Mouse (Mus musculus) testis, postnatal 10 days (tissue): ENCODE measurements at regions not wholly inside any gene's neighbourhood (a gene's known extent, or its start where the extent isn't known, plus 50 kb on each side); places are given as distances from the start of the nearest gene placed in this dataset.
"Not testable (repeated sequence)": the region's sequence is repeated elsewhere in the genome, so short reads cannot be mapped to it uniquely, and the experiment has no call there.

ENCODE experiments used
- DNase-seq: peaks from one replicate; pipeline ENCODE4 v3.0.0; 2021; ENCODE audit warnings: low spot score

DNA sequence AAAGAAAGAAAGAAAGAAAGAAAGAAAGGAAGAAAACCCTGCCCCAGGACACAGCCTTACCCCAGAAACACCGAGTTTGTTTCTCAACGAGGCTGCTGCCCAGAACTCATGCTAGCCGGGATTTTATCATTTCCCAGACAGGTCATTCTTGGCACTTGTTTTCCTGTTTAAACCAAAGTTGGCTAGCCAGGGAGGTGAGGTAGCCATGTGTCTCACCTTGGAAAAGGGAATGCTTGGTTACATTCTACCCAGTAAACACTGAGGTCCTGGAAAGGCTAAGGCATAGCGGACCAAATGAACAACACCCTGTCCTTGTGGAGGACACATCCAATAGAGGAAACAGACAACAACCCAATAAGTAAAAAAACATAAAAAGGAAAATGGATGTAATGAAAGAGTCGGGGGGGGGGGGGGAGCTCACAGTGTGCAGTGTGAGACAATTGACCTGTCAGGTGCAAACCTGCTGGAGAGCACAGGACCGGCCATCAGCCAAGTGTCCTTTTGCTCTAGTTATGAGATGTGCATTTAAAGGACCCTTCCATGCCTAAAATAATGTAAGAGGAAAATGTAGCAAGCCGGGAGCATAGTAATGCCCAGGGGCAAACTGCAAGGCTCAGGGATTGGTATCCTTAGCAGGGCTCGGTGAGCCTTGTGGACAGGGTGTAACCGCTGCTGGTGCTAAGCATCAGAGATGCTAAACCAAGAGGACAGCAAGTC, 78.2 kb upstream of the Fzd7 start:
- DNase-seq: no peak

GRCm38 (mm10) chr1:59405370-59405769, 76.9 kb upstream of the Fzd7 start:
- DNase-seq: no peak

DNA sequence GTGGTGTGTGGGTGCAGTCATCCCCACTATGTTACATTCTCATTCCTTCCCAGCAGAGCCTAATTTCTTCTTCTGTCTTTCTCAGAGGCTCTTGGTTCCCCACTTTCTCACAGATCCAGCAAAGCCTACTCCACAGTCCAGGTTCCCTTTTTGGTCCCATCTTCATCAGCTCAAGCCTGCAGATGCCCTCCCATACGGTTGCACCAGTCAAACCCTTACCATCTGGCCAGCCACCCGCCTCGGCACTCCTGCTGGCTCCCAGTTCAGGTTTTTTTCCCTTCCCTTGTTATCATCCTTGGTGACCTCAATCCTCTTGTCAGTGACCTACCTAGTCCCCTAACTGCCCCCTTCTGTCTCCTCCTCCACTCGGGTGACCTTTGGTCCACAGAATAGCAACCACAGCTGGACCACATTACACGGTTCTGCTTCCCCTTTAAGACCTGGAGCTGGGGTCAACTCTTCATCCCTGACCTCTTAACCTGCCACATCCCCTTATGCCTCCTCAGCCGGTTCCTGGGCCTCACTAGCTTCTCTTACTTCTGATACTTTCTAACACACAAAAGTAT, 75.4 kb upstream of the Fzd7 start:
- no peak for DNase-seq

- DNase-seq: peak; percentile 60
These were observed 72.6 kb upstream of the Fzd7 start for GRCm38 (mm10) chr1:59409585-59410160.

DNA sequence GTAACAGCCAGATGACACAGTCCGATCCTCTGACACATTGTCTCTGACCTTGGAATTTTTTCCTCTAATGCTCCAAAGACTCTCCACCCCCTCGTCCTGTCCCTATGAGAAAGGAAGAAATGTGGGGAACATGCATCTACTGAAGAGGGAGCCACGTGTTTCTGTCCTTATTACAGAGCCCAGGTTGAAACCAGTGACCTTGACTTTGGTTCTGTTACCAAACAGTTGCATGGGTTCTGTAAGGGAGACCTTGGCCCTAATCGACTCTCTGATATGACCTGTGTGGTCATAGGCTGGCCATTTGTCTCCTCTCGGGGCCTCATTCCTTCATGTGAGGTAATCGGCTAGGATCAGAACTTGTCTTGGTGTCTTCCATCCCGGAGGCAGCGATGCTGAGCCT, 69.0 kb upstream of the Fzd7 start:
- DNase-seq: no peak

DNA sequence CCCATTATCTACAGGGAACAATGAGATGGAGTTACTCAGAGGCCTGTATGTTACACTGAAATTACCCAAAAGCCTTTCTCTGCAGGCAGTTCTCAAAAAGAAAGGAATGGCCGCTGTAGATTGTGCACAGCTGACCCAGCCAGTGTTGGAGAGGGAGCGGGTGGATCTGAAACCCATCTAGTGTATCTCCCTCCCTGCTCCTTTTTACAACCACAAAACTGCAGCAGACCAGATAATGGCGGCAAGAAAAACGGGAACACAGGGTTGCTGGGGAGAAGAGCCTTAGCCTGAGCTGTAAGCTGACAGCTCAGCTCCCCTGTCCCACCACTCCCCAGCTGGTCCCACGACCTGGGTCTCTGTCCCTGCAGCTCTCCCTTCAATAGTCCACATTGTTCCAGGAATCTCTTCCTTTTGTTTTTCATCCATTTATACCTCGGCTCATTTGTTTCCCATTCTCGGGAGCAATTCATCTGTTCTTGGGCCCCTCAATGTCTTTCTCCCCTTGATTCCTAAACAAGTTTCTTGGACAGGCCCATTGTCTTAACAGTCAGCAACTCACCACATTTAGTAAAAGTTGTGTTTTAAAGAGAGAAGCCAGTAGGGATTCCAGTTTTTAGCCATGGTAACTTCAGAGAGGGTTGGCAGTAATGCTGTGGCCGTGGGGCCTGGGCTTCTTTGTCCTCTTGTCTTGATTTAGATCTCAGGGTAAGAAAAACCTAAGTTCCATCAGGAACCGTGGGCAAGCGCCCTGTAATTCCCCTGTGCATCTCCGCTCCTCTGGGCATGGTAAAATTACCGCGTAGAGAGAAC, 67.6 kb upstream of the Fzd7 start:
- no peak for DNase-seq

- DNase-seq: no peak
These were observed 66.4 kb upstream of the Fzd7 start for GRCm38 (mm10) chr1:59415733-59416312.

- DNase-seq: no peak
These were observed 64.9 kb upstream of the Fzd7 start for GRCm38 (mm10) chr1:59417317-59417716.

- no peak for DNase-seq
These were observed 64.3 kb upstream of the Fzd7 start for GRCm38 (mm10) chr1:59417962-59418361.

- DNase-seq: no peak
These were observed 63.5 kb upstream of the Fzd7 start for GRCm38 (mm10) chr1:59418748-59419147.

- DNase-seq: no peak
These were observed 59.0 kb upstream of the Fzd7 start for GRCm38 (mm10) chr1:59422981-59423941.

GRCm38 (mm10) chr1:59425771-59426170, 56.5 kb upstream of the Fzd7 start:
- not testable (repeated sequence) for DNase-seq

DNA sequence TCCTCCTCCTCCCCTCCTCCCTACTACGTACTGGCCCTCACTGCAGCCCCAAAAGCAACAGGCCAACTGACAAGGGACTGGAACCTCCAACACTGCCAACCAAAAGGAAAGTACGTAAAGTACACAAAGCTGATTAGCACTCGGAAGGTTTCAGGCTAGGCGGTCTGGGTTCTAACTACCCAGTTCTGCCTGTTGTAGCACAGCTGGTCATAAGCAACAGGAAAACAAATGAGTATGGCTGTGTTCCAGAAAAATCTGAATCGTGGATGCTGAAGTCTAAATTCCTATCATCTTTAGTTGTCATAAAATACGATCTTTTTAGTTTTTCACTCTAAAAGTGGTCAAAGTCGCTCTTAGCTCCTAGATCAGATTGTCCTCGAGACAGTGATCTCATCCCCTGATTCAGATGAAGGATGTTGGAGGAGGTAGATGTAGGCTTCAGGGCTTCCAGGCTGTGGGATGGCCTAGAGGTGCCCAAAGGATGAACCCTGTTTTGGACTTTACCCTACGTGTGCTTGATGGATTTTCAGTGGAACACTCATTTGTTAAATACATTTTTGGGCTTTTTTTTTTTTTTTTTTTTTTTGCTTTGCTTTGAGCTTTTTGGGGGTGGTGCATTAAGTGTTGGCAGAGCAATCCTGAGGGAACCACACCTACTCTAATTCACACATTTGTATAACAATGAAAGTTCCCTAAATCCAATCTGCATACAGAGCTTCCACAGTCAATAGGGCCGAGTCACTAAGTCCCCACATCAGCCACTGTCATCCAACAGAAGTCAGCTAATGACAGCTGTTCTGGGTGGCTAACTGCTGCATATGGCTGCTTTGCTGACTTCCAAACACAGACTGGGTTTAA, 55.6 kb upstream of the Fzd7 start:
- no peak for DNase-seq

DNA sequence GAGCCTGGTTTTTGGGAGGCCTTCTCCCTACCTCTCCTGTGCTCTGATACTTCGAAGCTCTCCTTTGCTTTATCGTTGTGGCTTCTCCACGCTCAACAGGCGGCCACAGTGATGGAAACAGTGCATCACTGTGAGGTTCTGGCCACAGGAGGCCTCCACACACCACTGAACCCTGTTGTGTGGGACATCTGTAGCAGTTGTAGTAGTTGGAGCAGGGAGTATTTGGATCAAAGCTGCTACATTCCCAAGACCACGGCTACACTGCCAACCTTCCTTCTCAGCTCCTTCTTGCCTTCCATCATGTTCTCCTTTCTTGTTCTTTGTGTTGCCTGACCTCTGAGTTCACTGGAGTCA, 55.0 kb upstream of the Fzd7 start:
- no peak for DNase-seq

- DNase-seq: no peak
These were observed 52.9 kb upstream of the Fzd7 start for GRCm38 (mm10) chr1:59429289-59429688.

DNA sequence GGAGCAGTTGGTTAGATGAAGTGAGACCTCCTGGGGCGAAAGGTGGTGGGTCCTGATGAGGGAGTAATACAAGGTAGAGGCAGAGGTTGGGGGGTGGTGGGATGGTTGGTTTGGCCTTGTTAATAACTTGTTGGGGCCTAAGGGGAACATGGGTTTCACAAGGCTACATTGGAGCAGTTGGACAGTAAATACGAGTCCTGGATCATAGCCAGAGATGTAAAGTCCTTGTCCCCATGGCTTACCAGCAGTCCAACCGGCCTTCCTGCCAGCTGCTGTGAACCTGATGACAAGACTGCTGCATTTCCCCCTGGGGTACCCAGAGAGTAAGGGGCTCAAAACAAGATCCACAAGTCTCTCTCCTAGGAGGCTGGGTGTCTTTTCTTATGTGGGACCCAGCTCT, 52.0 kb upstream of the Fzd7 start:
- DNase-seq: no peak

DNA sequence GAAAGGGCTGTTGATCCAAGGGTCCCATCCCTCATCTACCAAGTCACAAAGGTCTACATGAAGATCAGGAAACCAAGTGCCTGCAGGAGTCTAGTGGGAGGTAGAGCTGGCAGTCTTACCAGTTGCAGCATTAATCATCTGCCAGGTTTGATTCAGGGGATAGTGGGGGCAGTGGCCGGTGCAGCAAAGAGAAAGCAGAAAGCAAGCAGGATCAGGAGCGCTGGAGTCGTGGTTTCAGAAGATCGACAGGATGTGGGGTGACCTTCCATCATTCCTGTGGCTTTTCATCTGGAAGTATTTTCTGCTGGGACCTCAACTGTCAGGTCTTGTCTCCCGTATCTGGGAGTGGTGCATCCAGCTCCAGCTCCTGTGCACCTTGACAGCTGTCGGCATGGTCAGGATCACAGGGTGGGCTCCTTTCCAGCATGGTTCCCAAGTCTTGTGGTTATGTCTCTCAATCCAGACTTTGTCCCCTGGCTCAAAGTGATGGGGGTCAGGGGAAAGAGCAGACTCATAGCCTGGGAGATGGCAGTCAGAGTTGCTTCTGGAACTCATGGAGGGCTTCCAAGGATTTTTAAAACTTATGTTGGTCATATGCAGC, 51.2 kb upstream of the Fzd7 start:
- no peak for DNase-seq
